Mouse (Mus musculus) liver, embryonic 14.5 days (tissue): Measurements from ENCODE around the gene Gda.

Experiments
- CTCF ChIP-seq: IDR thresholded peaks from 2 replicates; pipeline ENCODE4 v1.5.1; 2016; ENCODE audit warnings: antibody characterized with exemption, low read depth, control low read depth
- EP300 ChIP-seq: IDR thresholded peaks from 2 replicates; pipeline ENCODE4 v1.6.1; 2016; ENCODE audit warnings: antibody characterized with exemption, low read depth

DNA sequence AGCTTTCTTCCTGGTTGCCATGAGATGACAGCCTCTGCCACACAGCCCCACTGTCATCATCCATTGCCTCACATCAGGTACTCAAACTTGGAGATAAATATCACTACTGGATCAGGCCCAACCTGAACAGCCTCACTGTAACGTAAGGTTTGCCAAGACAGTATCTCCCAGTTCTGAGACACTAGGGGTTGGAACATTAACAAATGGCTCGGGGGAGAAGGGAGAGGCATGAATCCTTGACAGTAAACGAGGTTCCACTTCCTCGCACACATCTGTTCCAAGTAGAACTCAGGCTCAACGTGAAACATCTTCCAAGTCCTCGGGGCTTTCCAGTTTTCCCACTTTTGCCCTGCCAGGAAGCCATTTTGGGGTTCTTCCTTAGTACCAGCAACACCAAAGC lies 123.6 kb downstream of the Gda start:
- TF ChIP-seq CTCF (no peak), EP300 (no peak)
